Mouse (Mus musculus) limb, embryonic 14.5 days (tissue): Measurements from ENCODE around the gene Itgb3. TPM values are rescaled to one million over a fixed set of nuclear protein-coding genes. Genes with fewer than 3 reads are reported as not detected.

ENCODE experiments used
- ATAC-seq: fragments of 200-750 bp; cut with Nextera tagmentation; 2 replicates; pipeline ENCODE4 v1.8.0; 2017; ENCODE audit warnings: low read depth, moderate number of reproducible peaks, moderate TSS enrichment; ENCODE audit not compliant: low FRiP score
- DNase-seq: peaks from one replicate; pipeline ENCODE4 v3.0.0-alpha.2; 2015; ENCODE audit warnings: low spot score
- H3K27ac ChIP-seq: fragments of 300-500 bp; sonication (generic); replicated peaks from 2 replicates; pipeline ENCODE4 v1.5.1; 2014; ENCODE audit warnings: low read depth, mild to moderate bottlenecking, low read length, moderate library complexity, mixed read lengths
- H3K27me3 ChIP-seq: fragments of 300-500 bp; sonication (generic); 2 replicates; pipeline ENCODE4 v1.6.1; 2014; ENCODE audit warnings: low read length, mixed read lengths; ENCODE audit not compliant: control insufficient read depth, insufficient read depth
- H3K36me3 ChIP-seq: fragments of 300-500 bp; sonication (generic); 2 replicates; pipeline ENCODE4 v1.6.1; 2014; ENCODE audit warnings: mild to moderate bottlenecking, low read length, moderate library complexity, mixed read lengths; ENCODE audit not compliant: control insufficient read depth, insufficient read depth
- H3K4me1 ChIP-seq: fragments of 300-500 bp; sonication (generic); 2 replicates; pipeline ENCODE4 v1.6.1; 2014; ENCODE audit warnings: antibody characterized with exemption, low read length, mixed read lengths; ENCODE audit not compliant: control insufficient read depth, insufficient read depth
- H3K4me2 ChIP-seq: fragments of 300-500 bp; sonication (generic); replicated peaks from 2 replicates; pipeline ENCODE4 v1.6.1; 2014; ENCODE audit warnings: low read depth, mild to moderate bottlenecking, low read length, moderate library complexity; ENCODE audit not compliant: severe bottlenecking
- H3K4me3 ChIP-seq: fragments of 300-500 bp; sonication (generic); replicated peaks from 2 replicates; pipeline ENCODE4 v1.5.1; 2014; ENCODE audit warnings: low read length
- H3K9ac ChIP-seq: fragments of 300-500 bp; sonication (generic); 2 replicates; pipeline ENCODE4 v1.6.1; 2014; ENCODE audit warnings: mild to moderate bottlenecking, low read depth, low read length, moderate library complexity; ENCODE audit not compliant: severe bottlenecking
- H3K9me3 ChIP-seq: fragments of 300-500 bp; sonication (generic); 2 replicates; pipeline ENCODE4 v1.6.1; 2016; ENCODE audit warnings: low read length; ENCODE audit not compliant: control insufficient read depth
- POLR2A ChIP-seq: fragments of 200-500 bp; IDR thresholded peaks from 2 replicates; pipeline ENCODE4 v1.8.0; 2012; ENCODE audit warnings: inconsistent platforms, mild to moderate bottlenecking, moderate library complexity, borderline replicate concordance; ENCODE audit not compliant: insufficient read depth, insufficient read length; ENCODE audit errors: extremely low read depth
- WGBS: fragments of 180-500 bp; shearing (Covaris S2); extraction: QIAGEN DNeasy Blood & Tissue Kit; methylation state at CpG from one replicate; pipeline ENCODE4 v1.1.7; 2014; 5-methylcytosine and 5-hydroxymethylcytosine counted together
- polyA plus RNA-seq, 2 experiments: library from polyadenylated mRNA; depleted of rRNA in 1 of 2; stranded (reverse) in 1 of 2; unstranded in 1 of 2; fragments of >200 nt; fragmentation: Nextera tagmentation in 1 of 2; extraction: Ambion mirVana in 1 of 2; gene quantifications; 2 replicates each; pipeline versions ENCODE4 v1.2.1 to v1.2.3; 2012 to 2014

Itgb3 gene
- polyA plus RNA-seq, 2 experiments: 1.4 to 2.9 TPM

DNA sequence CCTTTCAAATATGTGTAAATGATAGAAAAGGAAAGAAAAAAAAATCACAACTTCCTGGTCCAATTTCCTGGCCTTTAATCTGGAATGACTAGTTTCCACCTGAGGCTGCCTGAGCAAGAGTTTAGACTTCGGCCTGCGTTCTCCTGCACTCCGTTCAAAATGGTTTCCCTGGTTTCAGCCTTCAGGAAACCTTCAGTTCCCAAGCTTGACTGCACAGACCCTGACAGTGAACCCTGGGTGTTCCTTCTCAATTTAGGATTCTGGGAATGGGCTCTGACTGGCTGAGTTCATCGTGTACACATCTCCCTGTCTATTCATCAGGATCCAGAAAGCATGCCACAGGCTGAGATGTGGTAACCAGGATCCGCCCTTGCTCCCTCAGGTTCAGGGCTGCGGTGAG is 3.6 kb upstream of the Itgb3 start:
- Histone ChIP-seq H3K36me3 (no peaks in the 10 kb centered on the region), H3K27ac (no peak overlapping the region), H3K9me3 (no peaks in the 10 kb centered on the region), H3K4me1 (peaks cover 3% of the 10 kb centered on the region; the same call in 1 of the 2 replicates), H3K9ac (no peak overlapping the region), H3K27me3 (peaks cover 12% of the 10 kb centered on the region), H3K4me3 (no peak overlapping the region), H3K4me2 (no peak overlapping the region)
- WGBS: 56% methylated on average over 6 of the region's 6 CpGs
- no peak for DNase-seq
- ATAC-seq: no peak
- no peak for TF ChIP-seq POLR2A

GRCm38 (mm10) chr11:104608249-104608920 is 585 bp downstream of the Itgb3 start:
- TF ChIP-seq POLR2A: no peak
- ATAC-seq (peak; percentile 23; the same call in 1 of the 2 replicates), DNase-seq (no peak)
- Histone ChIP-seq H3K4me3 (peak overlapping the region; percentile 49), H3K4me1 (peaks cover 3% of the 10 kb centered on the region; the same call in 1 of the 2 replicates), H3K27ac (no peak overlapping the region), H3K36me3 (no peaks in the 10 kb centered on the region), H3K27me3 (peaks cover 19% of the 10 kb centered on the region), H3K9me3 (no peaks in the 10 kb centered on the region), H3K9ac (peak overlapping the region; percentile 56), H3K4me2 (peak overlapping the region; percentile 88)
- 1% methylated on average over 18 of the region's 23 CpGs for WGBS

- Histone ChIP-seq H3K36me3 (no peaks in the 10 kb centered on the region), H3K27me3 (peaks cover 19% of the 10 kb centered on the region), H3K9ac (no peak overlapping the region), H3K4me3 (no peak overlapping the region), H3K9me3 (no peaks in the 10 kb centered on the region), H3K4me2 (no peak overlapping the region), H3K4me1 (peaks cover 3% of the 10 kb centered on the region; the same call in 1 of the 2 replicates), H3K27ac (no peak overlapping the region)
- WGBS: 66% methylated on average over 6 of the region's 6 CpGs
- DNase-seq (no peak), ATAC-seq (no peak)
- TF ChIP-seq POLR2A: no peak
Measured at GRCm38 (mm10) chr11:104609033-104609684, 1.4 kb downstream of the Itgb3 start.

DNA sequence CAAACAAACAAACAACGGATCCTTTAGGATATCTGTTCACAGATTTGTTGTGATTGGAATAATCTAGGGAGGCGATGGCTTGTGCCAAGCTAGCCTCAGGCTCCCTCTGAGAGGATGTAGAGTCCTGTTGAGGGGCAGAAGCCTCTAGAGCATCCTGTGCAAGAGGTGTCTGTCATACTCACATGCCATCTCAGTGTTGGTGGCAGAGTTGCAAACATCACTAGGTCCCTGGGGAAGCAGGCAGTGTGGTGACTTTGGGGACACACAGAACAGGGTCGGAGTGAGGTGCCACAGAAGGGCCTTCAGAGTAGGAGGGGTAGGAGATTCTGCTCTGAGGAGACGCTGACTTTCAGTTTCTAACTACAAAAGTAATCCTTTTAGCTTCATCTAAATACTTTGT is 1.9 kb downstream of the Itgb3 start:
- H3K27me3 ChIP-seq: peaks cover 19% of the 10 kb centered on the region

DNA sequence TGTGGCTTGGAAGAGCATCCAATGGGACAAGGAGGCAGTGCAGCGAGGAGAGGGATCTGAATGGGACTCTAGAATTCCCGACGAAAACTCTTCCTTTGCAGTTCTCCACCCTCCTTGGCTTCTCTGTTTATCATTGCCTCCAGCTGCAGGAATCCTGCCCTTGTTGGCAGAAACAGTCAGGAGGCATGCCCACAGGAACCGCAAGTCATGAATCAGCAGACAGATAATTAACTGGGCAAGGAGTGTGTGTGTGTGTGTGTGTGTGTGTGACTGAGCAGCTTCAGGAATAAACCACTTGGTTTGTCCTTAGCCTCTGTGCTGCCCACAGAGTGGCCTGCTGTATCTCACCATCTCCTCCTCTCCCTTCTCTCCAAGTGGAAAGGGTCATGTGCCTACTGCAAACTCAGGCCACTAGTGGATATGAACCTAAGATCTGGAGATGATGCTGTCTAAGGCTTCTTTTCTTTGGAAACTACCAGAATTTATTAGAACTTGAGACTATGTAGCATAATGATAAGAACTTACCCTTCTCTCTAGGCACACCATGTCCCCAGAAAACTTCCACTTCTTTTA is 3.9 kb downstream of the Itgb3 start:
- DNase-seq: no peak
- no peak for ATAC-seq

More for the DNA sequence above, 1.9 kb downstream of the Itgb3 start:
- TF ChIP-seq POLR2A: no peak
- no peak overlapping the region for H3K27ac ChIP-seq
- H3K36me3 ChIP-seq: no peaks in the 10 kb centered on the region
- ATAC-seq (no peak), DNase-seq (no peak)
- no peak overlapping the region for H3K9ac ChIP-seq
- no peak overlapping the region for H3K4me2 ChIP-seq
- WGBS: 71% methylated on average over 4 of the region's 4 CpGs
- H3K4me3 ChIP-seq: no peak overlapping the region
- peaks cover 3% of the 10 kb centered on the region; the same call in 1 of the 2 replicates for H3K4me1 ChIP-seq
- no peaks in the 10 kb centered on the region for H3K9me3 ChIP-seq

More for the DNA sequence above, 3.9 kb downstream of the Itgb3 start:
- H3K4me1 ChIP-seq: peaks cover 3% of the 10 kb centered on the region; the same call in 1 of the 2 replicates
- no peaks in the 10 kb centered on the region for H3K36me3 ChIP-seq
- no peak overlapping the region for H3K27ac ChIP-seq
- peaks cover 19% of the 10 kb centered on the region for H3K27me3 ChIP-seq
- no peaks in the 10 kb centered on the region for H3K9me3 ChIP-seq
- H3K9ac ChIP-seq: no peak overlapping the region
- 34% methylated on average over 4 of the region's 4 CpGs for WGBS
- no peak for TF ChIP-seq POLR2A
- H3K4me2 ChIP-seq: no peak overlapping the region
- H3K4me3 ChIP-seq: no peak overlapping the region
